Comparison of ENCODE assay signal across 8 mouse cellular contexts in genomic region chr9:44113105-44113789, GRCm38 (mm10). TPM values are rescaled to one million over a fixed set of nuclear protein-coding genes. Genes with fewer than 3 reads are reported as not detected.
DNase-seq lines count a peak whose midpoint lies in the region; ATAC-seq lines count a peak whose summit lies in the region.

Gene Gm49380, minus strand, starts transcription at chr9:44113500.
Gene Rnf26, minus strand, starts transcription at chr9:44113517.

- peak; percentile 94 for DNase-seq in Muller cell, postnatal 12 days (ENCODE audit: inconsistent ontology term)
- peak; percentile 98 for DNase-seq in cerebellum, adult 9-11 months
- peak; percentile 96 to 98 for DNase-seq in frontal cortex, adult 2 months (ENCODE audit: extremely low spot score in 1 of 2, low spot score in 1 of 2)
- DNase-seq in hindbrain, embryonic 11.5 days (ENCODE audit: low spot score), result peak; percentile 94
- peak; percentile 97 to 98 for DNase-seq in layer of hippocampus, postnatal 10 days (ENCODE audit: low spot score in 2 of 2)
- peak; percentile 98 for DNase-seq in lung, postnatal 10 days
- peak; percentile 91 for DNase-seq in ovary, postnatal 36 days (ENCODE audit: low spot score)
- peak; percentile 95 for DNase-seq in thymus, postnatal 25 days

- peak within 1 kb of the TSS; percentile 63 for H3K9ac ChIP-seq in hindbrain, embryonic 11.5 days (ENCODE audit: low read depth, low read length)

- ATAC-seq in hindbrain, embryonic 11.5 days (ENCODE audit: low FRiP score), result peak; percentile 95

- peak within 1 kb of the TSS; percentile 80 for H3K4me3 ChIP-seq in hindbrain, embryonic 11.5 days (ENCODE audit: low read depth, low read length)

- no peaks in the 10 kb centered on the region for H3K36me3 ChIP-seq in hindbrain, embryonic 11.5 days (ENCODE audit: control insufficient read depth, insufficient read depth, low read length)

- 1% methylated on average over 45 of the region's 51 CpGs for WGBS in hindbrain, embryonic 11.5 days

- peak within 1 kb of the TSS; percentile 61; the same call in 1 of the 2 replicates for H3K27ac ChIP-seq in hindbrain, embryonic 11.5 days (ENCODE audit: low read depth, low read length)

- H3K4me2 ChIP-seq in hindbrain, embryonic 11.5 days (replicated peaks; ENCODE audit: low read depth, low read length), result peak within 1 kb of the TSS; percentile 38

- no peaks in the 10 kb centered on the region for H3K27me3 ChIP-seq in hindbrain, embryonic 11.5 days (ENCODE audit: control insufficient read depth, insufficient read depth, low read length)

- peaks cover 4% of the 10 kb centered on the region; the same call in 1 of the 2 replicates for H3K4me1 ChIP-seq in hindbrain, embryonic 11.5 days (replicated peaks; ENCODE audit: control insufficient read depth, insufficient read depth, low read length)

- H3K9me3 ChIP-seq in hindbrain, embryonic 11.5 days (ENCODE audit: control insufficient read depth, low read length), result no peaks in the 10 kb centered on the region

RNA-seq across cellular contexts. Expression of gene Gm49380, which starts in this region (rescaled TPM):
- 0.16 and 0.21 TPM in 2 replicates for polyA plus RNA-seq in frontal cortex, adult 2 months (2012; rRNA removed)
- polyA plus RNA-seq in hindbrain, embryonic 11.5 days (2014; fragmentation: Nextera tagmentation; extraction: Ambion mirVana), result 0.29 and 0.38 TPM in 2 replicates
- under 1 TPM in 1 of 2 experiments, not detected in 1; 0.43 TPM for total RNA-seq in layer of hippocampus, postnatal 10 days (2021)

RNA-seq across cellular contexts. Expression of gene Rnf26, which starts in this region (rescaled TPM):
- 26.9 and 29.0 TPM in 2 replicates for polyA plus RNA-seq in frontal cortex, adult 2 months (2012; rRNA removed)
- 43.7 and 51.8 TPM in 2 replicates for polyA plus RNA-seq in hindbrain, embryonic 11.5 days (2014; fragmentation: Nextera tagmentation; extraction: Ambion mirVana)
- 10 to 100 TPM; 30.5 to 30.6 TPM for total RNA-seq in layer of hippocampus, postnatal 10 days (2021)

Comparison
In these comparisons a context has a peak if more than half of its experiments do, and no peak if none do; other contexts are left out.
1. Peak in every context shown above with its lines: DNase-seq, ATAC-seq, H3K4me3 ChIP-seq and H3K27ac ChIP-seq.